ENCODE assay signal across 17 mouse cellular contexts in the genomic region with DNA sequence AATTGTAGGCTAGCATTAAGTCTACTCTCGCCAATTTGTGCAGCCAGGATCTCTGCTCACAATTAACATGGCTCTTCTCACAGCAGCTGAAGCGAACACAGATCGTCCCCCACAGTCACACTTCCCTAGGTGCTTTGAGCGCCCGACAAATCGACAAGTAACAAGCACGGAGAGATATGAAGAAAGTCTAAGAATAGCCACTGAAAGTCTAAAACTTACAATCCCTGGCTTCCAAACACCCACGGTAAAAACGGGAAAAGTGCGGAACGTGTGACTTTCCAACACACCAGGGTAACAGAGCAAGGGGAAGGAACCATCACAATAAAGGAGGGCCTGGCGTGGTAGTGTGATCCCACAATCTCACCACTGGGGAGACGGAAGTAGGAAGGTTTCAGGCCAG.
"Had no signal": no experiment of that assay in that cellular context is flagged by ENCODE, and none has a peak within 500 bp of the region (broad histone marks: within the 10 kb centered on the region; RNA-seq: fewer than 3 reads in every experiment).

No protein-coding gene starts in this region.

- ATAC-seq: liver, embryonic 12.5 days; liver, postnatal 0 days; lung, postnatal 0 days; midbrain, embryonic 13.5 days; midbrain, embryonic 15.5 days; midbrain, embryonic 16.5 days had no signal

- DNase-seq: left cerebral cortex, postnatal 4 days; liver; liver, embryonic 13.5 days; liver, postnatal 0 days; lung, adult 18-20 months; lung, adult 2 months; lung, embryonic 14.5 days; lung, postnatal 10 days; lung, postnatal 14 days; lung, postnatal 36 days; lung, postnatal 4 days; midbrain, embryonic 14.5 days had no signal
